Mouse (Mus musculus) CH12.LX (cell line): ENCODE data around the gene Gabrr2.

Experiments
- CHD1 ChIP-seq: IDR thresholded peaks from 2 replicates; pipeline ENCODE4 v1.6.1; 2012; ENCODE audit warnings: low read depth, low read length, improper control_type of control experiment, inconsistent platforms
- CTCF ChIP-seq, 2 experiments: IDR thresholded peaks in 1 of 2; conservative IDR thresholded peaks in 1 of 2; 2 replicates each; pipeline ENCODE4 v1.5.1; 2011 to 2012; ENCODE audit warnings: low read depth in 2 of 2, low read length in 2 of 2, improper control_type of control experiment in 1 of 2, inconsistent platforms in 1 of 2, mild to moderate bottlenecking in 1 of 2, moderate library complexity in 1 of 2
- GABPA ChIP-seq: IDR thresholded peaks from 2 replicates; pipeline ENCODE4 v1.6.1; 2012; ENCODE audit warnings: low read depth, low read length, improper control_type of control experiment, inconsistent platforms; ENCODE audit not compliant: insufficient replicate concordance
- MAX ChIP-seq: IDR thresholded peaks from 2 replicates; pipeline ENCODE4 v1.6.1; 2011; ENCODE audit warnings: low read length, improper control_type of control experiment
- NELFE ChIP-seq: IDR thresholded peaks from 2 replicates; pipeline ENCODE4 v1.6.1; 2011; ENCODE audit warnings: low read depth, low read length, improper control_type of control experiment
- POLR2A ChIP-seq: IDR thresholded peaks from 2 replicates; pipeline ENCODE4 v1.6.1; 2011; ENCODE audit warnings: low read depth, mild to moderate bottlenecking, improper control_type of control experiment, low read length
- RAD21 ChIP-seq: IDR thresholded peaks from 2 replicates; pipeline ENCODE4 v1.6.1; 2011; ENCODE audit warnings: low read depth, mild to moderate bottlenecking, low read length, improper control_type of control experiment, moderate library complexity
- TCF12 ChIP-seq: IDR thresholded peaks from 2 replicates; pipeline ENCODE4 v1.6.1; 2014; ENCODE audit warnings: low read depth, mild to moderate bottlenecking, inconsistent platforms, low read length, improper control_type of control experiment
- ZC3H11A ChIP-seq: IDR thresholded peaks from 2 replicates; pipeline ENCODE4 v1.6.1; 2012; ENCODE audit warnings: low read depth, mild to moderate bottlenecking, inconsistent platforms, low read length, improper control_type of control experiment

- no peak for TF ChIP-seq POLR2A
- TF ChIP-seq CTCF (conservative IDR thresholded peaks at IDR 0.05 in 1 of 2, IDR thresholded peaks at IDR 0.05 in 1 of 2; ENCODE audit: low read depth in 2 of 2, low read length in 2 of 2) = no peak
- no peak for TF ChIP-seq NELFE
- TF ChIP-seq ZC3H11A = no peak
- TF ChIP-seq MAX = no peak
- TF ChIP-seq RAD21 = no peak
- no peak for TF ChIP-seq GABPA
- no peak for TF ChIP-seq CHD1
- no peak for TF ChIP-seq TCF12
These were observed 23.0 kb upstream of the Gabrr2 start for GRCm38 (mm10) chr4:33039826-33040225.
